Mouse (Mus musculus): ENCODE data around the gene Ap2a1.

DNA sequence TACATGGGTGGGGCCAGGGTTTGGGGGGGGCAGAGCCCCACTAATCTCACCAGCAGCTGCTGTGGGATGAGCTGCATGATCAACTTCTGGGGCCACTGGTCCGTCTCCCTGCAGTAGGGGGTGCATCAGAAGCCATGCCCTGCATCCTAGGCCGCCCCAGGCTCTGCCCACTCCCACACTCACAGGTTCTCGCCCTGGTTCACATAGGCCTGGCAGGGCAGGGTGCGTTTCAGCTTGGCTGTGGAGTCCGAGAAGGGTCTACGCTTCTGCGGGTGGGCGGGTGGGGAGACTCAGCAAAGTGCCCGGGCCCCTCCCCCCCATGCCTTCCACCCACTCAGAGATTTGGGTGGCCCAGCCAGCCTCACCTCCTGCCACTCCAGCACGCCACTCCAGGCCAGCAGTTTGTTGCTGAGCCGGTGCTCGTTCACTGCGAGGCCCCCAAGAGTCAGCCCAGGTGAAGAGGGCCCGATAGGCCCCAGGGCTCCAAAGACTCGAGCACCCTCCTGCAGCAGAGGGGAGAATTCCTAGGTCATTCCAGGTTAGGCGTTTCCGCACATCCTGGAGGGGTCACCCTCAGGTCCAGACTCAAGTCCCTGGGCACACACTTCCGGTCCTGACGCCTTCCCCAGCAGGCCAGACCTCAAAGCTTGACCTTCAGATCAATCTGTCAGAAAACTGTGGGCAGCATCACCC, 62.1 kb downstream of the Ap2a1 start:
- TF ChIP-seq CTCF (IDR thresholded peaks at IDR 0.05), result no peak
- no peak for TF ChIP-seq POLR2A (IDR thresholded peaks at IDR 0.05; ENCODE audit: insufficient read depth, low read depth, low read length)
- no peak for TF ChIP-seq EP300 (IDR thresholded peaks at IDR 0.05; ENCODE audit: insufficient read depth, low read depth, low read length)
